Mouse (Mus musculus) G1E-ER4 (cell line): ENCODE measurements around the gene Lhfpl4. TPM values are rescaled to one million over a fixed set of nuclear protein-coding genes. Genes with fewer than 3 reads are reported as not detected.

Source experiments
- GATA1 ChIP-seq: IDR thresholded peaks from one replicate; pipeline ENCODE4 v1.8.0; 2012; ENCODE audit warnings: low read length, inconsistent platforms
- polyA plus RNA-seq: library from polyadenylated mRNA; stranded (reverse); fragments of >175 nt; gene quantifications from 2 replicates; pipeline ENCODE4 v1.2.3, GENCODE M21; 2012

Gene Lhfpl4
- polyA plus RNA-seq, 1 experiment = not detected

DNA sequence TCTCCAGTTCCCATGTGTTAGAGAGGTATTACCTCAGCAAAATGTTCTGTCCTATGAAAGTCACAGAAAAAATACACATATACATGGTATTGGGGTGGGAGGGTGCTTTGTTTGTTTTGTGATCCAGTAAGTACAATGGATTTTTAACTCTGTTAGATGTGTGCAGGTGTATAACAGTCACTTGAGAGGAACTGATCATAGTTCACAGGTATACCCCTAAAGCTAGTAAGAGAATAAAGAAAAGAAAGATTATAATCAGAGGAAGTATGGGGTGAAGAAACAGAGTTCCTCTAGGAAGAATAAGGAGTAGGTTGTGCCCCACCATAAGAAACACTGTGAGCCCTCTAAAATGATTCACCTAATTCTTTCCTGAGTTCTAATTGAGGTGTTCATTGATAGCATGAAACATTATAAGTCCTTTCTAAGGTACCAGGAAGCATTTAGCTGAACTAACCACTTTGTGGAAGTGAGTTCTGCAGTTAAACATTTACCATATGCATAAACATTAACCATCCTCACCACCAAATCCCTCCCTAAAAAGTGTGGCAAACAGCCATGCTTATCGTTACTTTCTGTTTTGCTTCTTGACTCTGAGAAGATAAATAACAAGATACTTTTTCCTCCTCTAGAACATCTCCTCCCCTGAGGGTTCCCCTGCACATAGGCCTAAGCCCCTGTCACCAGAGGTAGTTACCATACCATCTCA, 53.6 kb downstream of the Lhfpl4 start:
- TF ChIP-seq GATA1 = no peak

DNA sequence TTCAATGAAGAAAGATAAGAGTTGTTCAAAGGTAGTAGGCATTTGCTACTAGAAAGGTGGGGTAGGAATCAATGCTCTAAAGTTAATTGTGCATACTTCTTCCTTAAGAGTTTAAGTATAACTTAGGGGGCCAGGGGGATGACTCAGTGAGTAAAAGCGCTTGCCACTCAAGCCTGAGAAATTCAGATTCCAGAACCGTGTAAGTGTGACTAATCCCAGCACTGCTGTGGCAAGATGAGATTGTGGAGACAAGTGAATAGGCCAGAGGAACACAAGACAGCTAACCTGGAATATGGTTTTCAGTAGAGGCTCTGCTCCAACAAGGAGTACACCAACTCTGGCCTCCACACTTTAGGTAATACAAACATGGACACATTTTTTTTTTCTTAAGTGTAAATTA, 61.8 kb downstream of the Lhfpl4 start:
- no peak for TF ChIP-seq GATA1

DNA sequence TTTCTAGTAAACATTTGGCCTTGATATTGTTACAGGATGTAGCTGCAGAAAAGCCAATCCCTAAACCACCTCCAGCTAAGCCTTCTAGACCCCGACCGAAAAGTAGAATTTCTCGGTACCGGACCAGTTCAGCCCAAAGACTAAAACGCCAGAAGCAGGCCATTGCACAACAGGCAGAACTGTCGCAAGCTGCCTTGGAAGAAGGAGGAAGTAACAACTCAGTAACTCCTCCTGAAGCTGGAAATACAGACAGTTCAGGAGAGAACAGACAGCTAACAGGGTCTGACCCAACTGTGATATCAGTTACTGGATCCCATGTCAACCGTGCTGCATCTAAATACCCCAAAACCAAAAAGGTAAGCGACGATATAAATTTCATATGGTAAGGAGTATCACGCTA, 74.4 kb downstream of the Lhfpl4 start:
- no peak for TF ChIP-seq GATA1

Other genes with a start within 250 kb of the Lhfpl4 start
- gene Srgap3, start 248.1 kb downstream of the Lhfpl4 start, polyA plus RNA-seq = not detected in 2 replicates
- gene Thumpd3, start 149.2 kb downstream of the Lhfpl4 start, polyA plus RNA-seq = 3.9 and 4.7 TPM in 2 replicates
- gene Setd5, start 118.0 kb downstream of the Lhfpl4 start, polyA plus RNA-seq = 108 and 197 TPM in 2 replicates
- gene Mtmr14, start 42.5 kb upstream of the Lhfpl4 start, polyA plus RNA-seq = 45.1 and 53.0 TPM in 2 replicates
- 0.33 and 0.51 TPM in 2 replicates for gene Cpne9, start 86.9 kb upstream of the Lhfpl4 start, polyA plus RNA-seq
- 30.4 and 39.0 TPM in 2 replicates for gene Brpf1, start 111.8 kb upstream of the Lhfpl4 start, polyA plus RNA-seq
- gene Ogg1, start 131.6 kb upstream of the Lhfpl4 start, polyA plus RNA-seq = 12.6 and 18.1 TPM in 2 replicates
- gene Camk1, start 148.6 kb upstream of the Lhfpl4 start, polyA plus RNA-seq = not detected in 2 replicates
- gene Tada3, start 182.5 kb upstream of the Lhfpl4 start, polyA plus RNA-seq = 78.7 and 104 TPM in 2 replicates
- 238 and 292 TPM in 2 replicates for gene Arpc4, start 182.7 kb upstream of the Lhfpl4 start, polyA plus RNA-seq
- 4.8 and 6.1 TPM in 2 replicates for gene Ttll3, start 193.9 kb upstream of the Lhfpl4 start, polyA plus RNA-seq
- gene Rpusd3, start 224.0 kb upstream of the Lhfpl4 start, polyA plus RNA-seq = 159 and 183 TPM in 2 replicates
- not detected in 2 replicates for gene Cidec, start 240.4 kb upstream of the Lhfpl4 start, polyA plus RNA-seq
- gene Jagn1, start 247.2 kb upstream of the Lhfpl4 start, polyA plus RNA-seq = 8.3 and 11.9 TPM in 2 replicates